Mouse (Mus musculus): ENCODE measurements around the gene N4bp2l2.

N4bp2l2 gene

GRCm38 (mm10) chr5:150561376-150561775 lies 104.6 kb downstream of the N4bp2l2 start:
- no peak for DNase-seq (ENCODE audit: low spot score)

- DNase-seq (ENCODE audit: low spot score), result no peak
Observed at GRCm38 (mm10) chr5:150560851-150561250, 105.1 kb downstream of the N4bp2l2 start.

DNA sequence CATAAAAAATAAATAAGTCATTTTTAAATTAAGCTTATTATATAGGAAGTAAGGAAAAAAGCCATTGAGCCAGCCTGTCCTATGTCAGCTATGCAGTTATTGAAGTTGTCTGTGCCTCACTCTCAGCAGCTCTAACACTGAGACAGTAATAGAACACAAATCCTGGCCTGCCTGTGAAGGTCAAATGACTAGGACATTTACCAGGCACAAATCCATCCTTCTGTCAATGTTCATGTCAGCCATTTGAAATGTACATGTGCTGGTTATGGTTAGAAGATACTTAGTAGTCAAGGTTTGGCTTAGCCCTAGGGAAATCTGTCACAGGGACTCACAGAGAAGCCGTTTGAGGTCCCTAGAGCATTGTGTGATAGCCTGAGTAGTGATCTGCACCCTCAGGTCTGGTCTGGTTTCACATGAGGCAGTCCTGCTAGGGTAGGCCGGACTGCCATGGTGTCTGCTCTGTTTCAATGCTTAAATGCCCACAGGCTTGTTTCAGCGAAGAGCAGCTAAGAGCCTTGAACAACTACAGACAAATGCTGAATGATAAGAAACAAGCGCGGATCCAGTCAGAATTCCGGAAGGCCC lies 106.4 kb downstream of the N4bp2l2 start:
- no peak for DNase-seq (ENCODE audit: low spot score)
